Mouse (Mus musculus): Measurements from ENCODE around the gene Ankrd33b.

The Ankrd33b gene

GRCm38 (mm10) chr15:31367481-31368200 is at the start of gene Ankrd33b:
TSS of gene Ankrd33b (minus strand) at chr15:31367726.
- DNase-seq (ENCODE audit: extremely low spot score, low spot score), result peak; percentile 79

- no peak for DNase-seq (ENCODE audit: extremely low spot score, low spot score)
Measured at GRCm38 (mm10) chr15:31415181-31415580, 47.7 kb upstream of the Ankrd33b start.

DNA sequence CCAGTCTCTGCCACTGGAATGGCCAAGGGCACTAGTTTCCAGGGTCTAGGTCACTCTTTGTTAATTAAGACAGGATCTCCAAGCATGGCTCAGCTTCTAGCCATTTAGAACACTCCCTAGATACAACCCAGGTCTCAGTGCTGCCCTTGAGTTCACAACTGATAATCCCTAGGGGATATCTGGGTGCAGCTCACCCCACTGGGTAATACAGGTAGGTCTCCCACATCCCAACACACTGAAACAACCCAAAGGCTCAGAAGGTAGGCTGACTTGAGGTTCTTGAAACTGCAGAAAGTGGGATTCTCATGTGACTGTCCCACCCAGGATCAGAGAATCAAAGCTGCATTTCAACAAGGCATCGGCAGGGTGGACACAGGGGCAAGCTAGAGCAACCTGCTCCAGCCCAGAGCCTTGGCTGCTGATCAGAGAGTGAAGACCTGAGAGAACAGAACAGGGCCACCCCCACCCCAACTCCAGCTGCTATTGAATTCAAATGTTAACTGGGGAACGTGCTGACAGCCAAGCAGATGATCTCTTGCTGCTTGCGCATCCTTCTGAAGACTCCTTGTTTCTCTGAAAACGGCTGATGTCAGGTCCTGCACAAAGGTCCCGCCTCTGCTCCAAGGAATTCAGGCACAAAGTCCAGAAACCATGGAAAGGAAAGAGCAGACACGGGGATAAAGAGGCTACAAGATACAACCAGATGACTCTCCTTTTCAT is 46.8 kb upstream of the Ankrd33b start:
- no peak for DNase-seq (ENCODE audit: extremely low spot score, low spot score)

GRCm38 (mm10) chr15:31413662-31414061 is 46.1 kb upstream of the Ankrd33b start:
- no peak for DNase-seq (ENCODE audit: extremely low spot score, low spot score)

- DNase-seq (ENCODE audit: extremely low spot score, low spot score), result no peak
Measured at GRCm38 (mm10) chr15:31412933-31413332, 45.4 kb upstream of the Ankrd33b start.

DNA sequence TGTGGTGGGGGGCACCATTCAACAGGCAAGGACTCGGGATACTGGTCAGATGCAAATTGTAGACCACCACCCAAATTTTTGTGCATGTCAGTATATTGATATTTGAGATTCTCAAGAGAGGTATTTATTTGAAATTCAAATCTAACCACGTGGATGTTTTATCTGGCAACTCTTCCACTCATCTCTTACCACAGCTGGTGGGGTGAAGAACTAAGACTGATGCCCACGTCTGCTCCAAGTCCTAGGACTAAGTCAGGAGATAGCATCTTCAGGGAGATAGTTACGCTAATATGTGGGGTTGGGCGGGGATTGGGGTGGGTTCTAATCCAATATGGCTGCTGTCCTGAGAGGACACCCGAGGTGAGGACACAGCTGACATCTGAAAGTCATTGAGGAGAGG is 44.9 kb upstream of the Ankrd33b start:
- DNase-seq (ENCODE audit: extremely low spot score, low spot score), result no peak

- DNase-seq (ENCODE audit: extremely low spot score, low spot score), result no peak
Measured at GRCm38 (mm10) chr15:31407490-31407889, 40.0 kb upstream of the Ankrd33b start.

DNA sequence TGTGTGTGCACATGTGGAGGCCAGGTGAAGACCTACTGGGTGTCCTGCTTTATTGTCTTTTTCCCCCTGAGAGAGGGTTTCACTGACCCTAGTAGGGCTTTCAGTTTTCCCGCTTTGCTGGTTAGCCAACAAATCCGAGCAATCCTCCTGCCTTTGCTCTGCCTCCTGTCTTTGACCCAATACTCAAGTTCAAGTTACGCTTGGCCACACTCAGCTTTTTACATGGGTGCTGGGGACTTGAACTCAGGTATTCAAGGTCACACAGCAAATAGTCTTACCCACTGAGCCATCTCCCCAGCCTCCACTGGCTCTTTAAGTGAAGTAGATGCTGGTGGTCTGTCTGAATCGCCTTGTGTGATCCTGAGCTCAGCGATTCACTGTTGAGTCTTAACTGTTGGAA is 39.4 kb upstream of the Ankrd33b start:
- no peak for DNase-seq (ENCODE audit: extremely low spot score, low spot score)

DNA sequence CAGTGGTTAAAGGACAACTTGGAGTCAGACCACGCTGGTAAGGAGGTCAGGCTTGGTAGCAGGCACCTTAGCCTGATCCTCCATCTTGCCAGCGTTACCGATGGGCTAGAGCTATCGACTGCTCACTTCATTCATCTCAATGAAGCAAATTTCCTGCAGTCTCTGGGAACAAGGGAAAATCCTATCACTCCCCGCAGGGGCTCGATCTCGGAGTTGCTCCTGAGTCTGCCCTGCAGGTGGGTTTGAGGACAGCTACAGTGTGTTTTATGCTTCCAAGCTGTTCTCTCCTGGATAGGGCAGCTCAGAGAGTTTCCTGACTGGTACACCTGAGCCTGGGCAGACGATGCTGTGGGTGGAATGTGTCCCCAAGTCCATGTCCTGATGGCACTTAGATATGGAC is 36.8 kb upstream of the Ankrd33b start:
- no peak for DNase-seq (ENCODE audit: extremely low spot score, low spot score)

DNA sequence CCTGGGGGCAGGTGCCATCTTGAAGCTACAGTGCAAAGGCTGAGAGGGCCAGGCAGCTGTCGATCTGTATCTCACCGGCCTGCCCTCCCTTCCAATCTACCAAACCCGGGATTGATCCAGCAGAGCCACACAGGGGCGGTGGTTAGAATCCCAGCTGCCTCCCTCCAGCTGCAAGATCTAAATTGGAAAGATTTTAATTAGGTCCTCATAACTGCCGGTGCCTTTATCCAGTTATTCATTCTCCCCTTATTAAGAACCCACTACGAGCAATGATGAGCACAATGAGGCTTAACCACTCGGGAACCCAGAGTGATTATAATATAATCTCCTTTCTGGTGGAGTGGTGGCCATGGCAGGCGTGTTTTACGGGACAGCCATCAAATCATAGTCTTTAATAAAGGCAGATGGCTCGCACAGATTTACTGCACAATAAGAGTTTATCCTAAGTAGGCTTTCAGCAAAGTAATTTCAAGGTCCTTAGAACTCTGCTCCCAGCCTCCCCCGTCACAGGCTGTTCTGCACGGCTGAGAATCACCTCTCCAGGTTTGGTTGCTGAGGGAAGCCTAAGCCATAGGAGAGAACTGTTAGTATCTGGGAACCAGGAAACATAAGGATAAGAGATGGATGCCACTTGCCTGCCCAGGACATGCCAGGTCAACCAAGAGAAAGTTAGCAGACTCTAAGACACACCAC is 34.8 kb upstream of the Ankrd33b start:
- no peak for DNase-seq (ENCODE audit: extremely low spot score, low spot score)

DNA sequence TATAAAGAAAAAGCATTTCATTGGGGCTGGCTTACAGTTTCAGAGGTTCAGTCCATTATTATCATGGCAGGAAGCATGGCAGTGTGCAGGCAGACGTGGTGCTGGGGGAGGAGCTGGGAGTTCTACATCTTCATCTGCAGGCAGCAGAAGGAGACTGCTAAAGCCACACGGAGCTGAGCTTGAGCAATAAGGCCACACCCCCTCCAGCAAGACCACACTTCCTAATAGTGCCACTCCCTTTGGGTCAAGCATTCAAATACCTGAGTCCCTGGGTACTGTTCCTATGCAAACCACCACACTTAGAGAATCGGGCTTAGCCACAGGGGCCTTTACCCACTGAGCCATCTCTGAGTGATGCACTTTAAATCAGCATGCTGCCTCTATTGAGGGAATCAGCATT is 33.4 kb upstream of the Ankrd33b start:
- DNase-seq (ENCODE audit: extremely low spot score, low spot score), result no peak

- no peak for DNase-seq (ENCODE audit: extremely low spot score, low spot score)
Measured at GRCm38 (mm10) chr15:31398769-31399168, 31.2 kb upstream of the Ankrd33b start.

DNA sequence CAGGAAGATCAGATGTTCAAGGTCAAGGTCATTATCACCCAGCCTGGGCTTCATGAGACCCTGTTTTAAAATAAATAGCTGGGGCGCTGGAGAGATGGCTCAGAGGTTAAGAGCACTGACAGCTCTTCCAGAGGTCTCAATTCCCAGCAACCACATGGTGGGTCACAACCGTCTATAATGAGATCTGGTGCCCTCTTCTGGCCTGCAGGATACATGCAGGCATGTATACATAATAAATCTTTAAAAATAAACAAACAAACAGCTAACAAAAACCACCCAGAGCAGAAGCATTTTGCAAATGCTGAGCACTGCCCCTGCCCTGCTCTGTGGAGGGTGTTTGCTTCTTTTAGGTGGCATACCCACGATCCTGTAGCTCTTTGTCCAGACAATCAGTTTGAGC is 29.9 kb upstream of the Ankrd33b start:
- no peak for DNase-seq (ENCODE audit: extremely low spot score, low spot score)

GRCm38 (mm10) chr15:31396755-31397154 is 29.2 kb upstream of the Ankrd33b start:
- DNase-seq (ENCODE audit: extremely low spot score, low spot score), result no peak

DNA sequence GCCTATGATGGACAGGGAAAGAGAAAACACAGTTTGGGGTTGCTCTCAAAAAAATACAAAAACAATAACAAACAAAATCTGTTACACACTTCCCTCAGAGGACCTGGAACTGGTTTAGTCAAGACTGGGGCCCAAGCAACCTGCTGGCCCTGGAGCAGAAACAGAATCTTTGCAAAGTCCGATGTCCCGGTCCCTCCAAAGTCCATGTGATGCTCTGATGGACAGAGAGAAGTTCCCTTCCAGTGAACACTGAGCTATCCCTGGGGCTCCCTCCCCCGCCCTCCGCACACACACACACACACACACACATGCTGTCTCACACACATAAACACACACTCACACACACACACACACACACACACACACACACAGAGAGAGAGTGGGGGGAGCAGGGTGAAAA is 28.5 kb upstream of the Ankrd33b start:
- DNase-seq (ENCODE audit: extremely low spot score, low spot score), result no peak

- no peak for DNase-seq (ENCODE audit: extremely low spot score, low spot score)
Measured at GRCm38 (mm10) chr15:31393402-31393801, 25.9 kb upstream of the Ankrd33b start.

DNA sequence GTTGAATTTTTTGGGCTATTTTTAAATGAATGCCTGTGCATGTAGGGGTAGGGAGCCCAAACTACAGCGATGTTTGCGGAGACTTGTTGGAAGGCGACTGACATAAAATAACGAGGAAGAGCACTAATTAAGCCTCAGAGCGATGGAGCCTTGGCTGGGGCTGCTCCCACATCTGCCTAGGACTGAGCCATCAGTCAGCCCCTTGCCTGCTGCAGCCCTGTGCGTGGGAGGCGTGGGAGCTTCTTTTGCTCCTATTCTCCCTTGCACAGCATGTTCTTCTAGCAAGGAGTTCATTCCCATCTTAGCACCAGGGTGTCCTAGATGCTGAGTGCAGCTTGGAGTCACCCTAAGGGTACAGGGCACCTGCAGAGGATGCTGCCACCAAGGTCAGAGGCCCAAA is 25.2 kb upstream of the Ankrd33b start:
- no peak for DNase-seq (ENCODE audit: extremely low spot score, low spot score)

- DNase-seq (ENCODE audit: extremely low spot score, low spot score), result no peak
Measured at GRCm38 (mm10) chr15:31392135-31392534, 24.6 kb upstream of the Ankrd33b start.

DNA sequence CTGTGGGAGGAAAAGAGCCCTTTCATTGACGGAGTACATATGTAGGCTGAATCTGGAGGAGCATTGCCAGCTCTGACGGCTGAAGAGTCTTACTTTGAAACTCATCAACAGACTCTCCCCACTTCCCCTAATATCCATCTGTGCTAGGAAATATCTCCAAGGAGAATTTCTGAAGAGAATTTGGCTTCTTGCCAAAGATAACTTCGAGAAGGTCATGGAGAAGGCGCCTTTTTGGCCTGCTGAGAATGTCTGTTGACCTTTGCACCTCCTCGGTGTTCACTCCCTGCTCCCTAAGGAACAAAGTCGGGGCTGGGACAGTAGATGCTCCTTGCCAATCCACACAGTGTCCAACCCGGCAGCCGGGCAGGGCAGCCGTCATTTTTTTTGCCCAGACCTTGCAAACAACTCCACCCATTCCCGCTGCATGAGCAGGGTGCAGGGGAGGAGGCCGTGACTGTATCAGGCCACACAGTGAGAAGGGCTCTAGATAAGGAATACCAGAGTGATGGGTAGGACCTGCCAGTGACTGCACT is 14.5 kb upstream of the Ankrd33b start:
- peak; percentile 24 for DNase-seq (ENCODE audit: extremely low spot score, low spot score)

DNA sequence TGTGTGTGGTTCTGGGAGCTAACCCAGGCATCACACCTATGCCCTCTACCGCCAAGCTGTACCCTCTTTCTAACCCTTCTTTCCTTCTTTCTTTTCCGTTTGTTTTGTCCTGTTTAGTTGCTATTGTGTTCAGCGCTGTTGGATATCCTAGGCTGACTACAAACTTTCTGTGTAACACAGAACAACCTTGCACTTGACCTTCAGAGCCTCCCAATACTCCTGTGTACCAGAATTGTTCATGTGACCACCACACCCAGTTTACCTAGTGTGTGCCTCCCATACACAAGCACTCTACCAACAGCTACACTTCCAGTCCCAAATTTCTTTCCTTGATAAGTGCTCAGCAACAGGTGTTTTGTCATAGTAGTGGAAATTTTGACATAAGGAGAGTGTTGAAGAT is 11.9 kb upstream of the Ankrd33b start:
- no peak for DNase-seq (ENCODE audit: extremely low spot score, low spot score)

DNA sequence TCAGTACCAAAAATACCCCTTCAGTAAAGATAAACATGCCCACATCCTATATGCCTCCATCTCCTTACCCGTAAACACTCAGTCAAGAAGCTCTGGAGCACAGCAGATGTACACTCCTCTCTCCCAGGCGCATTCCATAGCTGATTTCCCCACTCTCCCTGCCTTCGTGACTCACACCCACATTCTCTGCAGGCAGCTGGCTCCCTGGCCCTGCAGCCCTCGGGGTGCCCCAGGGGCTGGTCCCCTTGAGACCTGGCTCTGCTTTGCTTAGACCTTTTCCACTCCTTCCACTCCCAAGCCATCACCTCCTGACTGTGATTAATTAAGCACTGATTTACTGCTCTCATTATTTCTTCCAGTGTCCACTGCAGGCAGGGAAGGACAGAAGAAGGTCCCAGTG is 7.7 kb upstream of the Ankrd33b start:
- no peak for DNase-seq (ENCODE audit: extremely low spot score, low spot score)

- peak; percentile 22 for DNase-seq (ENCODE audit: extremely low spot score, low spot score)
Measured at GRCm38 (mm10) chr15:31369125-31369612, 1.6 kb upstream of the Ankrd33b start.

Data from neural tube, embryonic 10.5 days (tissue).